Mouse (Mus musculus) neural tube, embryonic 14.5 days (tissue): Measurements from ENCODE around the gene Olfr1404. TPM values are rescaled to one million over a fixed set of nuclear protein-coding genes. Genes with fewer than 3 reads are reported as not detected.

Experiments
- ATAC-seq: fragments of 200-750 bp; cut with Nextera tagmentation; 2 replicates; pipeline ENCODE4 v1.8.0; 2017; ENCODE audit warnings: low read depth, mild to moderate bottlenecking, moderate TSS enrichment, moderate library complexity
- H3K27ac ChIP-seq: fragments of 300-500 bp; sonication (generic); 2 replicates; pipeline ENCODE4 v1.5.1; 2014; ENCODE audit warnings: low read depth, mild to moderate bottlenecking, control low read depth, low read length, moderate library complexity, mixed read lengths
- H3K27me3 ChIP-seq: fragments of 300-500 bp; sonication (generic); 2 replicates; pipeline ENCODE4 v1.6.1; 2014; ENCODE audit warnings: low read length; ENCODE audit not compliant: control insufficient read depth, insufficient read depth
- H3K36me3 ChIP-seq: fragments of 300-500 bp; sonication (generic); 2 replicates; pipeline ENCODE4 v1.6.1; 2014; ENCODE audit warnings: low read length, mixed read lengths; ENCODE audit not compliant: control insufficient read depth, insufficient read depth
- H3K4me1 ChIP-seq: fragments of 300-500 bp; sonication (generic); 2 replicates; pipeline ENCODE4 v1.6.1; 2014; ENCODE audit warnings: low read length; ENCODE audit not compliant: control insufficient read depth, insufficient read depth
- H3K4me2 ChIP-seq: fragments of 300-500 bp; sonication (generic); 2 replicates; pipeline ENCODE4 v1.6.1; 2014; ENCODE audit warnings: mild to moderate bottlenecking, low read depth, low read length, control low read depth
- H3K4me3 ChIP-seq: fragments of 300-500 bp; sonication (generic); 2 replicates; pipeline ENCODE4 v1.5.1; 2014; ENCODE audit warnings: low read depth, low read length, control low read depth, mixed read lengths
- H3K9ac ChIP-seq: fragments of 300-500 bp; sonication (generic); replicated peaks from 2 replicates; pipeline ENCODE4 v1.6.1; 2014; ENCODE audit warnings: low read depth, mild to moderate bottlenecking, control low read depth, low read length, mixed read lengths
- H3K9me3 ChIP-seq: fragments of 300-500 bp; sonication (generic); 2 replicates; pipeline ENCODE4 v1.6.1; 2016; ENCODE audit warnings: low read length; ENCODE audit not compliant: control insufficient read depth
- WGBS: fragments of 180-500 bp; shearing (Covaris S2); extraction: QIAGEN DNeasy Blood & Tissue Kit; methylation state at CpG from one replicate; pipeline ENCODE4 v1.1.7; 2014; 5-methylcytosine and 5-hydroxymethylcytosine counted together
- polyA plus RNA-seq: library from polyadenylated mRNA; unstranded; fragments of >200 nt; fragmentation: Nextera tagmentation; extraction: Ambion mirVana; gene quantifications from 2 replicates; pipeline ENCODE4 v1.2.1, GENCODE M21; 2014

Gene Olfr1404
- polyA plus RNA-seq, 1 experiment from 2014 or later = not detected

- no peak for ATAC-seq
- WGBS = 94% methylated on average over 3 of the region's 3 CpGs
- Histone ChIP-seq H3K4me1 (no peaks in the 10 kb centered on the region), H3K27ac (no peak overlapping the region), H3K4me2 (no peak overlapping the region), H3K4me3 (no peak overlapping the region), H3K36me3 (no peaks in the 10 kb centered on the region), H3K9me3 (no peaks in the 10 kb centered on the region), H3K9ac (no peak overlapping the region), H3K27me3 (no peaks in the 10 kb centered on the region)
Measured at GRCm38 (mm10) chr1:173249888-173250287, 37.7 kb downstream of the Olfr1404 start.

GRCm38 (mm10) chr1:173265701-173266100, 53.5 kb downstream of the Olfr1404 start, which contains the start of gene Olfr418:
Gene Olfr418 (plus strand): TSS chr1:173266001.
- Histone ChIP-seq H3K27ac (no peak within 1 kb of the TSS), H3K4me3 (no peak within 1 kb of the TSS), H3K4me1 (no peaks in the 10 kb centered on the region), H3K9ac (no peak within 1 kb of the TSS), H3K4me2 (no peak within 1 kb of the TSS), H3K9me3 (no peaks in the 10 kb centered on the region), H3K36me3 (no peaks in the 10 kb centered on the region), H3K27me3 (no peaks in the 10 kb centered on the region)
- ATAC-seq = no peak

Other genes with a start within 250 kb of the Olfr1404 start
- gene Olfr1408, start 75.0 kb upstream of the Olfr1404 start, polyA plus RNA-seq = not detected in 2 replicates
- not detected in 2 replicates for gene Olfr1406, start 21.8 kb upstream of the Olfr1404 start, polyA plus RNA-seq
- not detected in 2 replicates for gene Olfr218, start 14.6 kb upstream of the Olfr1404 start, polyA plus RNA-seq
- gene Fcer1a, start 14.8 kb downstream of the Olfr1404 start, polyA plus RNA-seq = not detected in 2 replicates
- not detected in 2 replicates for gene Olfr418, start 53.6 kb downstream of the Olfr1404 start, polyA plus RNA-seq
- not detected in 2 replicates for gene Mptx2, start 65.4 kb downstream of the Olfr1404 start, polyA plus RNA-seq
- 34.4 and 35.6 TPM in 2 replicates for gene Ackr1, start 121.4 kb downstream of the Olfr1404 start, polyA plus RNA-seq
- gene Aim2, start 138.5 kb downstream of the Olfr1404 start, polyA plus RNA-seq = 1.1 and 2.7 TPM in 2 replicates
- gene Cadm3, start 155.3 kb downstream of the Olfr1404 start, polyA plus RNA-seq = 151 and 174 TPM in 2 replicates